In genomic region chr4:44119410-44120201, GRCm38 (mm10) we compare ENCODE assay signal across 8 mouse cellular contexts. TPM values are rescaled to one million over a fixed set of nuclear protein-coding genes. Genes with fewer than 3 reads are reported as not detected.
DNase-seq lines count a peak whose midpoint lies in the region; ATAC-seq and TF ChIP-seq lines count a peak whose summit lies in the region.

No protein-coding gene starts in this region.

- WGBS in forebrain, embryonic 11.5 days, result 56% methylated on average over 9 of the region's 9 CpGs
- WGBS in forebrain, embryonic 15.5 days, result 54% methylated on average over 9 of the region's 9 CpGs
- 45% methylated on average over 9 of the region's 9 CpGs for WGBS in lung, adult 2 months

- no peak overlapping the region for H3K4me2 ChIP-seq in forebrain, embryonic 11.5 days (ENCODE audit: low read depth, low read length, severe bottlenecking)
- no peak overlapping the region for H3K4me2 ChIP-seq in forebrain, embryonic 15.5 days (replicated peaks)

- H3K9me3 ChIP-seq in forebrain, embryonic 11.5 days (ENCODE audit: control insufficient read depth, low read length), result no peaks in the 10 kb centered on the region
- no peaks in the 10 kb centered on the region for H3K9me3 ChIP-seq in forebrain, embryonic 15.5 days

- H3K27me3 ChIP-seq in forebrain, embryonic 11.5 days (ENCODE audit: control insufficient read depth, insufficient read depth, low read length), result no peaks in the 10 kb centered on the region
- H3K27me3 ChIP-seq in forebrain, embryonic 15.5 days, result no peaks in the 10 kb centered on the region

- H3K4me1 ChIP-seq in forebrain, embryonic 11.5 days (replicated peaks; ENCODE audit: control insufficient read depth, insufficient read depth, low read length), result no peaks in the 10 kb centered on the region
- no peaks in the 10 kb centered on the region for H3K4me1 ChIP-seq in forebrain, embryonic 15.5 days
- H3K4me1 ChIP-seq in lung, adult 2 months (ENCODE audit: control insufficient read depth, insufficient read depth, low read length), result no peaks in the 10 kb centered on the region

- no peak for TF ChIP-seq POLR2A in lung, adult 2 months (IDR thresholded peaks at IDR 0.05; ENCODE audit: borderline replicate concordance, extremely low read depth, low read depth, low read length)

- H3K4me3 ChIP-seq in forebrain, embryonic 11.5 days (ENCODE audit: low read depth, low read length), result no peak overlapping the region
- no peak overlapping the region for H3K4me3 ChIP-seq in forebrain, embryonic 15.5 days
- H3K4me3 ChIP-seq in lung, adult 2 months (replicated peaks; ENCODE audit: extremely low read depth, low read depth, low read length), result no peak overlapping the region

- no peaks in the 10 kb centered on the region for H3K36me3 ChIP-seq in forebrain, embryonic 11.5 days (ENCODE audit: control insufficient read depth, insufficient read depth, low read length)
- H3K36me3 ChIP-seq in forebrain, embryonic 15.5 days, result peaks cover 3% of the 10 kb centered on the region; the same call in 1 of the 2 replicates

- DNase-seq in forebrain, embryonic 11.5 days (ENCODE audit: low spot score), result peak; percentile 38
- DNase-seq in lung, adult 2 months, result no peak
- DNase-seq in lung, postnatal 4 days, result no peak
- DNase-seq in spleen, adult 12 weeks (ENCODE audit: low spot score), result no peak
- no peak for DNase-seq in right cerebral cortex, adult 18-20 months

- H3K27ac ChIP-seq in forebrain, embryonic 11.5 days (ENCODE audit: low read depth, low read length), result no peak overlapping the region
- no peak overlapping the region for H3K27ac ChIP-seq in forebrain, embryonic 15.5 days (replicated peaks)

- H3K9ac ChIP-seq in forebrain, embryonic 11.5 days (ENCODE audit: low read length), result no peak overlapping the region
- H3K9ac ChIP-seq in forebrain, embryonic 15.5 days (replicated peaks), result no peak overlapping the region

- 0 out of 2 replicates have a peak, but pooled peaks have one; percentile 15 for TF ChIP-seq CTCF in lung, adult 2 months (IDR thresholded peaks at IDR 0.05; ENCODE audit: insufficient read depth, low read length)

- no peak for ATAC-seq in forebrain, embryonic 11.5 days (replicated peaks; ENCODE audit: low FRiP score)
- ATAC-seq in forebrain, embryonic 15.5 days (replicated peaks), result no peak
- ATAC-seq in common myeloid progenitor, adult 5-6 weeks (replicated peaks; ENCODE audit: low read depth, poor library complexity, severe bottlenecking), result peak; percentile 65
- ATAC-seq in megakaryocyte progenitor cell, adult 5-6 weeks (replicated peaks; ENCODE audit: poor library complexity), result 0 out of 2 replicates have a peak, but pooled peaks have one; percentile 42

RNA-seq across cellular contexts. Expression of gene Gne, which starts 35.6 kb away (rescaled TPM):
- polyA plus RNA-seq in forebrain, embryonic 11.5 days (2014; fragmentation: Nextera tagmentation; extraction: Ambion mirVana), result 18.8 and 20.8 TPM in 2 replicates
- polyA plus RNA-seq in forebrain, embryonic 15.5 days (2015; fragmentation: Nextera tagmentation; extraction: Ambion mirVana), result 24.6 and 26.3 TPM in 2 replicates
- polyA plus RNA-seq in lung, adult 2 months (2012; rRNA removed), result 23.9 and 31.4 TPM in 2 replicates
- 32.0 and 32.6 TPM in 2 replicates for total RNA-seq in common myeloid progenitor, adult 5-6 weeks (2017)
- total RNA-seq in megakaryocyte progenitor cell, adult 5-6 weeks (2015), result 24.5 and 28.2 TPM in 2 replicates
- total RNA-seq in megakaryocyte progenitor cell, adult 5-6 weeks (2017), result 32.7 and 33.6 TPM in 2 replicates

Comparison
In these comparisons a context has a peak if more than half of its experiments do, and no peak if none do; other contexts are left out.
1. ATAC-seq: peak in common myeloid progenitor, adult 5-6 weeks (single experiment) and megakaryocyte progenitor cell, adult 5-6 weeks (single experiment); none in forebrain, embryonic 11.5 days (single experiment) and forebrain, embryonic 15.5 days (single experiment).